Mouse (Mus musculus) naive thymus-derived CD4-positive, alpha-beta T cell, adult 2 months (primary cell): Measurements from ENCODE around the gene Mug2.
"Not testable (repeated sequence)": the region's sequence is repeated elsewhere in the genome, so short reads cannot be mapped to it uniquely, and the experiment has no call there.

Experiments used
- DNase-seq: peaks from one replicate; pipeline ENCODE4 v3.0.0-alpha.2; 2011; ENCODE audit warnings: low read depth

Gene Mug2

GRCm38 (mm10) chr6:122006461-122006860 is at the start of gene Mug2:
Gene Mug2, plus strand, starts transcription at chr6:122006761.
- not testable (repeated sequence) for DNase-seq

DNA sequence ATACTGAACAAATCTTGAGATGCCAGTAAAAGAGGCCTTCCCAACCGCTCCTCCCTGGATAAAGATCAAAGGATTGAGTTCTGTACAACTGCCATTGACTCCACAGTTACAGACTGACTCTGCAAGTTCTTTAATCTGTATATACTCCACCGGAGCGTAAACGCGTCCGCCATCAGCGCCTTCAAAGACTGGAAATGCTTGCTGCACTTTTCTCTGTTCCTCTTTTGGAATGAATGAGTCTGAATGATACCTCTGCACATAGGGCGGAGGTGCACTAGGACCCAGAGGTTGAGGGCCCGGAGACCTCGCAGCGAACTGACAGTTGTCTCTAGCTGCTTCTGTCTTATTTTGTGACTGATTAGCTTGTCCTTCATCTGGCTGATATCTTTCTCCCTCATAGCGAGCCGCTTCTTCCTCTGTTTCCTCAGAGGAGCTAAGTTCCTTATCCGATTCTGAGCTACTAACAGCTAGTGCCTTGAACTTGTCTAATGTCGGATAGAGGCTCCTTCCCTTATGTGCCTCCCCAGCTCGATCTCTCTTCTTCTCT is 48.7 kb upstream of the Mug2 start:
- not testable (repeated sequence) for DNase-seq

GRCm38 (mm10) chr6:121975701-121976100 is 30.9 kb upstream of the Mug2 start:
- no peak for DNase-seq

GRCm38 (mm10) chr6:122100904-122101303 is 94.3 kb downstream of the Mug2 start:
- DNase-seq, result no peak

DNA sequence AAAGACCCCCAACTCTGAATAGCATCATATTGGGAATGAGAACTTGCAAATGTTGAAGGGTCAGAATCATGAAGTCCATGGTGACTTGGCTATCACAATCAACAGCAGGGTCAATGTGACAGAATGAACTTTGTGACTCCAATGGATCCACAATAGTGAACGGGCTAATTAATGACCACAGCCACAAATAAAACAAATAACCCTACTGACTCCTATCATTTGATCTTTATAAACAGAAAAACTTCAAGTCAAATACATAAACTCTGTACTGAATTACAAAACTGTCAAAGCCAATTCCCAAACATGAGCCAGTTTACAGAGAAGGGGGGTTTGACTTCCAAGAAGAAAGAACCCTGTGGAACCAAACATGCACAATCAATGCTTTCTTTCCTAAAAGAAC is 95.1 kb downstream of the Mug2 start:
- DNase-seq, result no peak

- DNase-seq, result no peak
These were observed 110.4 kb downstream of the Mug2 start for GRCm38 (mm10) chr6:122116963-122117362.

DNA sequence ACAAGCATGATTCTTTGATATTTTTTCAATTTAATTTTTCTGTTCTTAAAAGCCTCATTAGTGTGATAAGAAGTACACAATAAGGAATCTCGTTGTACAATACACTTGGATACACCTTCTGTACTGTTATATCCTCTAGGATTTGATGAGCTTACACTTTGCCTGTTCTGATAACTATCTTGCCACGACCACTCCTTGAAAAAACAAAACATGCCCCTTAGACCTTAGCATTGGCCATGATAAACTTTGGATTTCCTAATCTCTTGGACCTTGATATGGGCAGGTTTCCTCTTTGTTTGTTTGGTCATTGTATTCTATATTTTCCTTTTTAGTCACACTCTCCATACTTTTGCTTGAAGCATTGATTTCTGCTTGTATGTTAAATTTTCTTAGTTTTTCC is 123.0 kb downstream of the Mug2 start:
- DNase-seq, result no peak
